Mouse (Mus musculus) embryonic fibroblast, embryonic 13.5 days (primary cell): ENCODE results near the gene Ascl2. TPM values are rescaled to one million over a fixed set of nuclear protein-coding genes. Genes with fewer than 3 reads are reported as not detected.
A peak's percentile ranks its signal among the peaks of the same experiment; 100 is the strongest.

Source experiments
- H3K27ac ChIP-seq: 2 replicates; pipeline ENCODE4 v1.5.1; 2012; ENCODE audit warnings: low read length, control low read depth, inconsistent platforms; ENCODE audit not compliant: insufficient read depth
- H3K4me1 ChIP-seq: 2 replicates; pipeline ENCODE4 v1.6.1; 2011; ENCODE audit warnings: low read length; ENCODE audit not compliant: control insufficient read depth, insufficient read depth
- H3K4me3 ChIP-seq: 2 replicates; pipeline ENCODE4 v1.5.1; 2011; ENCODE audit warnings: mild to moderate bottlenecking, control low read depth, low read length; ENCODE audit not compliant: insufficient read depth
- CTCF ChIP-seq: IDR thresholded peaks from 2 replicates; pipeline ENCODE4 v1.5.1; 2011; ENCODE audit warnings: mild to moderate bottlenecking, control low read depth, low read length, moderate library complexity, borderline replicate concordance; ENCODE audit not compliant: insufficient read depth
- POLR2A ChIP-seq: IDR thresholded peaks from 2 replicates; pipeline ENCODE4 v1.6.1; 2011; ENCODE audit warnings: low read depth, mild to moderate bottlenecking, control low read depth, low read length, moderate library complexity
- polyA plus RNA-seq: library from polyadenylated mRNA; stranded (reverse); fragments of >200 nt; gene quantifications from 2 replicates; pipeline ENCODE4 v1.2.4, GENCODE M21; 2011; ENCODE audit warnings: low read depth; ENCODE audit not compliant: missing spikeins, insufficient read length

The Ascl2 gene
- polyA plus RNA-seq, 1 experiment = not detected

GRCm38 (mm10) chr7:143008996-143009665 lies 40.1 kb upstream of the Ascl2 start:
- TF ChIP-seq CTCF = no peak
- TF ChIP-seq POLR2A = peak; percentile 54
- Histone ChIP-seq H3K4me3 (no peak overlapping the region), H3K4me1 (peaks cover 12% of the 10 kb centered on the region), H3K27ac (peak overlapping the region; percentile 60)

GRCm38 (mm10) chr7:143008370-143008926 lies 39.4 kb upstream of the Ascl2 start:
- H3K4me1 ChIP-seq = peaks cover 10% of the 10 kb centered on the region; the same call in 1 of the 2 replicates
- peak overlapping the region; percentile 60 for H3K27ac ChIP-seq
- TF ChIP-seq POLR2A (no peak), CTCF (no peak)
- H3K4me3 ChIP-seq = no peak overlapping the region

GRCm38 (mm10) chr7:143007599-143008369 lies 38.7 kb upstream of the Ascl2 start:
- TF ChIP-seq CTCF (peak; percentile 95), POLR2A (no peak)
- Histone ChIP-seq H3K4me3 (no peak overlapping the region), H3K4me1 (peaks cover 7% of the 10 kb centered on the region; the same call in 1 of the 2 replicates), H3K27ac (peak overlapping the region; percentile 60)

DNA sequence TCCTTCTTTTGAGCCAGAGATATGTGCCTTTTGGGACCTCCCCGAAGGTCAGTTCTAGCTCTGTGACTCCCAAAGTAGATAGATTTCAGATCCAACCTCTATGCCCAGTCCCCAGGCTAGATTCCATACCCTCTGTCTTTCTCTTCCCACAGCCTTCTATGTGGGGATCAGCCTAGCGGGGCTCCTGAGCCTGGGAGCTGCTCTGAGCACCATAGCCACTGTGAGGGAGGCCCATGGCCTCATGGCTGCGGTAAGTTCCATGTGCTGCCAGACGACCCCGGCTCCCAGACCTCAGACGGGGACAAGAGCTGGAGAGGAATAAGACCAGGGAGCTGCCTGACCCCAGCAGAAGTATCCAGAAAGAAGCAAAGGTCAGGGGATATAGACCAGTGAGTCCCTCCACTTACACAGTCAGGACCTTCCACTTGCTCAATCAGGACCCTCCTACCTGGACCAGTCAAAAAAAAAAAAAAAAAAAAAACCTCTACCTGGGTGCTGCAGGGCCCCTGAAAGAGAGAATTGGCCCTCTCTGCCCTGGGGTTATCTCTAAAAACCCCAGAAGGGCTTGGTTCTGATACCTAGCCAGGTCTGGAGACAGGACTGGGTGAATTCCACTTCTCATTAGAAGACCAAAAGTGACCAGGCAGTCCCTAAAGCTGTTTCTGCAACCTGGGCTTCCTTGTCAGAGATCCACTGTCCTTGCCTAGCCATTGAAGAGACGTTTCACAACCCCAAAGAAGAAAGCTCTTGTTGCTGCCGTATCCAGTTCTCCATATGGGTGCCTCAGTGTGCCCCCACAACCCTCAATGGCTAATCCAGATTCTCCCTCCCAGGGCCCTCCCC lies 37.9 kb upstream of the Ascl2 start:
- no peak overlapping the region for H3K27ac ChIP-seq
- H3K4me3 ChIP-seq = no peak overlapping the region
- peaks cover 7% of the 10 kb centered on the region; the same call in 1 of the 2 replicates for H3K4me1 ChIP-seq
- TF ChIP-seq POLR2A (no peak), CTCF (no peak)

DNA sequence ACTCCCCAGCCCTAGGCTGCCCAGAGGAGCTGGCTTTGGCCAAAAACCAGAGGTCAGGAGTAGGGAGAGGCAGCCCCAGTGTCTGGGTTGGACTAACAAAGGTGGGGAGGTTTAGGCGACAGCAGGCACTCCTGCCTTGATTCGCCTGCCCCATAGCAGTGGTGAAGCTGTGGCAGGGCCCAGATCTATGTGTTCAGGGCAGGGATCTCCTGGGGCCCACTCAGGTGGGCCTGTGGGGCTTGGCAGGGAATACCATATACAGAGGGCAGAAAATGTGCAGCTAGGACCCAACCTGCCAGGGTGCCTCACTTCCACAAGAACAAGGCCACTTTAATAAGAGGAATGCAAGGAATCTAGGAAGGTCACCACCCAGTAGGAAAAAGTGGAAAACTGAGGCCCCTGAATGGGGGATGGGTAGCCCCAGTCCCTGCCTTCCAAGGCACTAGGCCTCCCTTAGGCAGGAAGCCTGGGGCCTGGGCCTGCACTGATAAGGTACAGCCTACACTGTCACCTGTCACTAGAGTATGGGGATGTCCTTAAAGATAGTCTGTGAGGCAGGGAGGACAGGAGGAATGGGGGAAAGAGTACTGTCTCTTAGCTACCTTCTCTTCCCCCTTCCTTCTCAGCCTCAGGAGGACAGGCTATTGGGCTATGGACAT lies 37.2 kb upstream of the Ascl2 start:
- TF ChIP-seq CTCF (no peak), POLR2A (no peak)
- Histone ChIP-seq H3K4me1 (peaks cover 7% of the 10 kb centered on the region; the same call in 1 of the 2 replicates), H3K27ac (no peak overlapping the region), H3K4me3 (no peak overlapping the region)

DNA sequence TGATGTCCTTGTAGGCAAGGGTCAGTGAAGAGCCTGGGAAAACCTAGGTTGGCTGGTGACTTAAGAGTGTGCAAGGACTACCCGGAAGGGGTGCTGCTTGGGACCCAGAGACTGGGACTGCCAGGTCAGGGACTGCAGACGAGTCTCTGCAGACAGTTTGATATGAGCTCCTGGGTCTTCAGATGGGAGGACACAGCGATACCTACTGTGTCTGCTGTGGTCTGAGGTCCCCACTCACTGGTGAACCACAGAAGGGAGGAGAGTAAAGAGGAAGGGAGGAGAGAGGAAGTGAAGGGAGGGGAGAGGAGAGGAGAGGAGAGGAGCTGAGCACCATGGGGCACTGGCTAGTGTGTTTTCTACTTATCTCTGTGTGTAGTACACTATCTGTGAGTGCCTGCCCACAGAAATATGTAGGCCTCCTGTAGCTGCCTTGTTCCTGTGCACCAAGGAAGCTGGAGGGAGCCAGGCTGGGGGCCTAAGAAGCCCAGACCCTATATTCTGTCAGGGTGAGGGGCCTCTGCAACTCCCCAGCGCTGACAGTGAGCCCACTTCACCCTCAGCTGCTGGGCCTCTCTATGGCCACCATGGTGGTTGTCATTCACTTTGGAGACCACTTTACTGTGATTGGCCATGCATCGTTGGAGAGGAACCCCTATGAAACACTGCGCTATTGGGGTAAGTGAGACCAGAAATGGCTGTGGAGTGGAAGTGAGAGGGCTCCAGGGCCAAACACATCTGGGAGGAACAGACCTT lies 36.5 kb upstream of the Ascl2 start:
- TF ChIP-seq CTCF (no peak), POLR2A (no peak)
- Histone ChIP-seq H3K27ac (no peak overlapping the region), H3K4me3 (no peak overlapping the region), H3K4me1 (peaks cover 7% of the 10 kb centered on the region; the same call in 1 of the 2 replicates)

DNA sequence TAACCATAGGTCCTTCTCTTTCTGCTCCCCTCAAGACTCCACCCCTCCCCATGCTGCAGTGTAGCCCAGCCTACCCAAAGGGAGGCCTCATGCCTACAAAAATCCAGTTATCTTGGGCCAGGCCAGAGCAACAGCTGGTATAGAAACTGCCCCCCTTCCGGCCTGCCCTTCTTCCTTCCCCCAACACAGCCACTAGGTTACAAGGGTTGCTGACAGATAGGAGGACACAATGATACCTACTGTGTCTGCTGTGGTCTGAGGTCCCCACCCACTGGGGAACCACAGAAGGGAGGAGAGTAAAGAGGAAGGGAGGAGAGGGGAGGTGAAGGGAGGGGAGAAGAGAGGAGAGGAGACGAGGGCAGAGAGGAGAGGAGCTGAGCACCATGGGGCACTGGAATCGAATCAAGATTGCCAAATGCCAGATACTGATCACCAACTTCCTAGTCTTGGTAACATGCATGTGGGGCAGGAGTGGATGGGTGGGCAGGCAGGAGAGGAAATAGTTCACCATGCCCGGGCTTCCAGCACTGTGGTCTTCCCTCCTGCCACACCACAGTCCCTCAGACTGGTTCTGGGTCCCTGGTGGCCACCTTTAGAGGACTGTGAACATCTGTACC lies 35.8 kb upstream of the Ascl2 start, which contains the start of gene Tspan32:
Tspan32 (plus strand) TSS at position 320 of the 617 bp plus-strand sequence.
- no peak for TF ChIP-seq CTCF
- no peak for TF ChIP-seq POLR2A

GRCm38 (mm10) chr7:143002679-143003078 lies 33.6 kb upstream of the Ascl2 start:
- H3K27ac ChIP-seq = no peak overlapping the region
- TF ChIP-seq POLR2A (no peak), CTCF (peak; percentile 62; the same call in 1 of the 2 replicates)
- H3K4me1 ChIP-seq = no peaks in the 10 kb centered on the region
- H3K4me3 ChIP-seq = no peak overlapping the region

More for the DNA sequence above, 35.8 kb upstream of the Ascl2 start, which contains the start of gene Tspan32:
- Histone ChIP-seq H3K27ac (no peak within 1 kb of the TSS), H3K4me3 (no peak within 1 kb of the TSS), H3K4me1 (peaks cover 6% of the 10 kb centered on the region; the same call in 1 of the 2 replicates)
